Mouse (Mus musculus) left cerebral cortex, adult 6 months (tissue): ENCODE data around the gene Myl6b. TPM values are rescaled to one million over a fixed set of nuclear protein-coding genes. Genes with fewer than 3 reads are reported as not detected.

Experiments
- long read RNA-seq, 2 experiments: library from polyadenylated mRNA; unstranded; transcript quantifications; one replicate each; pipeline ENCODE4 v2.0.0; 2019 to 2020
- polyA plus RNA-seq: library from polyadenylated mRNA; unstranded; fragments of <200 nt; fragmentation: Nextera tagmentation; gene quantifications from 2 replicates; pipeline ENCODE4 v1.2.3, GENCODE M21; 2021

The Myl6b gene
- 2.5 and 5.2 TPM in 2 replicates for polyA plus RNA-seq
- long read RNA-seq, experiment 1: 0 reads
- long read RNA-seq, experiment 2: 0 reads

DNA sequence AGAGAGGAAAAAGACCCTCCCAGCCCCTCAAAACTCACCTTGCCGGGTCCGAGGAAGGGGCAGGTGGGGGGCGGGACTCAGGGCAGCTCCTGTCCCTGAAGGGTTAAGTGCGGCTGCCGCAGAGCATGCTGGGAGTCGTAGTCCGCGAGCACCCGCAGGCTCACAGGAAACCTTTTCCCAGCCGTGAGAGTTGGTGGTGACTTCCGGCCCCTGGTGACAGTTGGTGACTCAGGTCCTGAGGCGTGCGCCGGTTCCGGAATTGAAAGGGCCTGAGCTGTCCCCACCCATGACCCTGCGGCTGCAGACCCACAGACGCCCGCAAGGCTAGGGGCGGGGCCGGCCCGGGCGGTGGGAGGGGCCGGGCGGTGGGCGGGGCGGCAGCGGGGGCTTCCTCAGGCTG, at the start of gene Myl6b:
Gene Myl6b, minus strand, starts transcription at position 96 of the 400 bp plus-strand sequence.

DNA sequence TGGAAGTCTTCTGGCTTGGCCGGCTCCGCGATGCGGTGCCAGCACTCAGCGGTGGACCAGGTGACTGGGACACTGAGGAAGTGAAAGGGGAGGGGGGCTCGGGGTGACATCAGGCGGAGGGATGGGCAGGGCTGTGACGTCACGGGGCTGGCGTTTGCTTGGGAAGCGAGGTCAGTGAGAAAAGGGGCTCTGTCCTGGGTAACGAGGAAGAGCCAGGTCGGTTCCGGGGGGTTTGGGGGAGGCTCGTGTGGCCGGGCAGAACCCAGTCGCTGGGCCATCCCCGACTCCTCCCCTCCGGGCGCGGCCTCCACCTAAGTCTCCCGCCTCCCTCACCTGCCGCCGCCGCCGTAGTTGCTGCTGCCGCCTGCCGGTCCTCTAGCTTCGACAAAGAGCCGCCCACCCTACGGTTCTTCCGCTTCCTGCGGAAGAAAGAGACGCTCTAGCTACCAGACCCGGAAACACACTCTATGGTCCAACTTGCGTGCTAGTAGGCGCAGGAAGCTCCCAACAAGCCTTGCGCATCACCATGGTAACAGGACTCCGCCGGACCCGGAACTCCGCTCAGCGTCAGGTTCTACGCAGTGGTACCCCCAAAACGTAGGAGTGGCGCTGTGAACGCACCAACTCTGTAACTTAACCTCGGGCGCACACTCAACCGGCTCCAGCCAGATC, 49.0 kb upstream of the Myl6b start, which contains the start of gene Zc3h10:
Gene Zc3h10, minus strand, starts transcription at position 414 of the 672 bp plus-strand sequence.

DNA sequence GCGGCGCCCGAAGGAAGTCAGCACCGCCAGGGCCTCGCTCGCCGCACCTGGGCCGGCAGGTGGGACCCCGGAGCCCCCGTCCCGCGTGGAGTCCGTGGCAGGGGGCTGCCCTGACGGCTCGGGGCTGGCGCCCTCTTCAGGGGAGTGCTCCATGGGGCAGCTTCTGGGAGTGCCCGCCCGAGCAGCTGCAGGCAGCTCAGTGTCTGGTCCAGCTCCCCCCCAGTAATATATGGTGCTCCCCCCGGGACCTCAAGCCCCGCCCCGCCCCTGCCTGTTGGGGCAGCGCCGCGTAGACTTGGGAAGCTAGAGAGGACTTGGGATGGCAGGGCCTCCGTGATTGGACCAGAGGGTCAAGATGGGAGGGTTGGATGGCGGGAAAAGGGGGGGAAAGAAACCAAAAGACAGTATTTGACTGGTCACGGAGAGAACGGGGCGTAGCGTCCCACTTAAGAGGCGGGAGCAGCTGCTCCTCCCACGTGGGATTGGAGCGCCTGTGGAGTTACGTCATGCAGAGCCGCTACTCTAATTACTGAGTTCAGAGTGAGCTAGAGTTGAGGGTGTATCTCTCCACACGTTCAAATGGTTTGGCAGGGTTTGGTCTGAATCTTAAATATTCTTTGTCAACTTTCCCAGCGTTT, 27.3 kb upstream of the Myl6b start, which contains the start of gene Esyt1:
Gene Esyt1, minus strand, starts transcription at position 201 of the 638 bp plus-strand sequence.

DNA sequence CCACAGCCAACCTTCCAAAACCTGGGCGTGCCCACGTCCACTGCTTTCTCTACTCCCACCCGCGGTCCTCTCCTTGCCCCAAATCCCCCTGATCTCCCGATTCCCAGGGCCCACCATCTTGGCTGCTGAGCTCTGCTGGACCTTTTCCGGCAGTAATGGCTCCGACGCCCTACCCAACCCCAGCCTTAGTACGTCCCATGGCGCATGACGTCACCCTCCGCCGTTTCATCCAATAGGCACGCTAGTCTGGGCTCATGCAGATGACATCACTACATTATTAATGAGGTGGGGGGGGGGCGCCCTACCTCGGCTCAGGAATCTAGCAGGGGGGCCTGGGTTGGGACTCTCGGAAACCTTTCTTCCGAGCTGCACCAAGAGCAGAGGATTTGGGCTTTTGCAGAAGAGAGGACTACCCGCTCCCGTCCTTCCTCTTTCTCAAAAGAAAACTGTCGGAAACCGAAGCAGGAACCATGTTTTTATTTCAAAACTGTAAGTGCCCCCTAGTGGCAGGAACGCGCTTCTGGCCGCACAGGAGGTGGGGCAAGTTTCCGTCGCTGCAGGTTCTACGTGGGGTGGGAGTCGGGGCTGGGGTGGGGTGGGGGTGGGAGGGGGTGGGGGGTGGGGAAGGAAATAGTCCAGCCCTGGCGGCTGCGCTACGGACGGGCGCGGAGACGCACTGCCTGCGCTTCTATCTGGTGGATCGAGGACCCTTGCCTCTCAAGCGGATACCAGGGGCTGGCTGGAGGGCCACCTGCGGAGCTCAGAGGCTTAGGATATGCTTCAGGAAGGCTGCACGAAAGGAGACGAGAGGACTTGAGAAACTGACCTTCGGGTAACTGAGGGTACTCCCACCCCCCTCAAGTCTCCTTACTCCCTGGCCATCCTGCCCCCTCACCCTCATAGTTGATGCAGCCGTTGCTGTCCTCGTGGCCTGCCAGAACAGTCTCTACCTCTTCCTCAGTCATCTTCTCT, 4.5 kb downstream of the Myl6b start, which contains the start of gene Myl6:
Gene Myl6, minus strand, starts transcription at position 451 of the 972 bp plus-strand sequence.

DNA sequence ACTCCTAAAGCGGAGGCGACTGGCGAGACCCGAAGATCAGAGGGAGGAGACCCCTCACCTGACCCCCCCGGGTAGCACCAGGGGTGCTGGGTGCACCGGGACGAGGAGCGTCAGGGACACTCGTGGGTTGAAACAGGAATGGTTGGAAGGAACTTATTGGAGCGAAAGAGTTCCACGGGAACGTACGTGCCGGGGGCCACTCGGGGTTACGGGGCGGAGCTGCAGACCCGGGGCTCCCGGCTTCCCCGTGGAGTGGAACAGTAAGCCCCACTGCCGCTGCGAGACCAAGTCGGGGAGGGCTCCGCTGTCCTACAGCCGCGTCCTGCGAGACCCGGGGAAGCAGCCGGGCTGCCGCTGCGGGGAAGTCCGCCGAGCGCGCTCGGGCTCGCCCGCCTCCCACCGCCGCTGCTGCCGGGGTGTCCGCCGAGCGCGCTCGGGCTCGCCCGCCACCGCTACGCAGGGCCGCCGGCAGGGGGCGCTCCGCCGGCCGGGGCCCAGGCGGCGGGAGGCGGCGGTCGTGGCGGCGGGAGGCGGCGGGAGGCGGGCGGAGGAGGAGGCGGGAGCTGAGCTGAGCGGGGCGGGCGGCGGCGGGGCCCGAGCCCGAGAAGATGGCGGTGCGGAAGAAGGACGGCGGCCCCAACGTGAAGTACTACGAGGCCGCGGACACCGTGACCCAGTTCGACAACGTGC, 39.6 kb downstream of the Myl6b start, which contains the start of gene Smarcc2:
Gene Smarcc2, plus strand, starts transcription at position 530 of the 690 bp plus-strand sequence.

Other genes with a start within 250 kb of the Myl6b start
- not detected in 2 replicates for gene Apon, start 244.6 kb downstream of the Myl6b start, polyA plus RNA-seq
- gene Apof, start 230.0 kb downstream of the Myl6b start, polyA plus RNA-seq: 0.09 TPM in 1 of 2 replicates, not detected in the other
- 5.0 and 5.3 TPM in 2 replicates for gene Stat2, start 228.1 kb downstream of the Myl6b start, polyA plus RNA-seq
- 0.15 TPM in 1 of 2 replicates, not detected in the other for gene Il23a, start 199.9 kb downstream of the Myl6b start, polyA plus RNA-seq
- gene Pan2, start 195.3 kb downstream of the Myl6b start, polyA plus RNA-seq: 2.5 and 2.8 TPM in 2 replicates
- gene Cnpy2, start 176.2 kb downstream of the Myl6b start, polyA plus RNA-seq: 113 and 142 TPM in 2 replicates
- gene Cs, start 161.0 kb downstream of the Myl6b start, polyA plus RNA-seq: 189 and 199 TPM in 2 replicates
- 20.7 and 55.1 TPM in 2 replicates for gene Coq10a, start 129.7 kb downstream of the Myl6b start, polyA plus RNA-seq
- gene Ankrd52, start 121.6 kb downstream of the Myl6b start, polyA plus RNA-seq: 5.9 and 11.9 TPM in 2 replicates
- 0.25 and 0.39 TPM in 2 replicates for gene Slc39a5, start 97.5 kb downstream of the Myl6b start, polyA plus RNA-seq
- 98.0 and 168 TPM in 2 replicates for gene Nabp2, start 87.2 kb downstream of the Myl6b start, polyA plus RNA-seq
- gene Rnf41, start 87.0 kb downstream of the Myl6b start, polyA plus RNA-seq: 67.9 and 86.2 TPM in 2 replicates
- 61.2 and 108 TPM in 2 replicates for gene Smarcc2, start 39.4 kb downstream of the Myl6b start, polyA plus RNA-seq
- 1,011 and 1,043 TPM in 2 replicates for gene Myl6, start 4.5 kb downstream of the Myl6b start, polyA plus RNA-seq
- gene Esyt1, start 27.2 kb upstream of the Myl6b start, polyA plus RNA-seq: 2.4 and 3.7 TPM in 2 replicates
- 6.2 and 7.6 TPM in 2 replicates for gene Zc3h10, start 49.1 kb upstream of the Myl6b start, polyA plus RNA-seq
- 7,009 and 7,293 TPM in 2 replicates for gene Rpl41, start 50.6 kb upstream of the Myl6b start, polyA plus RNA-seq
- gene Pa2g4, start 67.3 kb upstream of the Myl6b start, polyA plus RNA-seq: 45.7 and 60.1 TPM in 2 replicates
- 1.4 and 1.7 TPM in 2 replicates for gene Erbb3, start 91.0 kb upstream of the Myl6b start, polyA plus RNA-seq
- gene Rps26, start 128.1 kb upstream of the Myl6b start, polyA plus RNA-seq: 1,144 and 1,161 TPM in 2 replicates
- gene Ikzf4, start 147.3 kb upstream of the Myl6b start, polyA plus RNA-seq: 3.2 and 6.0 TPM in 2 replicates
- gene Suox, start 175.4 kb upstream of the Myl6b start, polyA plus RNA-seq: 7.3 and 7.4 TPM in 2 replicates
- gene Rab5b, start 197.6 kb upstream of the Myl6b start, polyA plus RNA-seq: 45.1 and 76.1 TPM in 2 replicates
- gene Pmel, start 205.5 kb upstream of the Myl6b start, polyA plus RNA-seq: 0.31 and 0.96 TPM in 2 replicates
- gene Cdk2, start 206.3 kb upstream of the Myl6b start, polyA plus RNA-seq: 1.3 TPM in 2 replicates
- gene Dgka, start 246.2 kb upstream of the Myl6b start, polyA plus RNA-seq: 4.4 and 4.6 TPM in 2 replicates
- 6.4 and 11.2 TPM in 2 replicates for gene Pym1, start 249.2 kb upstream of the Myl6b start, polyA plus RNA-seq